Mouse (Mus musculus) liver, adult 2 months (tissue): ENCODE data around the gene Manba. TPM values are rescaled to one million over a fixed set of nuclear protein-coding genes. Genes with fewer than 3 reads are reported as not detected.

Experiments
- DNase-seq: peaks from one replicate; pipeline ENCODE4 v3.0.0-alpha.2; 2011; ENCODE audit warnings: low read depth, low spot score; ENCODE audit errors: extremely low read depth
- H3K27ac ChIP-seq: fragments of 200-500 bp; replicated peaks from 2 replicates; pipeline ENCODE4 v1.5.1; 2012; ENCODE audit warnings: low read depth, mild to moderate bottlenecking, control low read depth, inconsistent platforms, low read length; ENCODE audit not compliant: insufficient read depth
- H3K27me3 ChIP-seq: fragments of 200-500 bp; 2 replicates; pipeline ENCODE4 v1.6.1; 2012; ENCODE audit warnings: mild to moderate bottlenecking, moderate library complexity, low read length, inconsistent platforms; ENCODE audit not compliant: control insufficient read depth, insufficient read depth
- H3K36me3 ChIP-seq: fragments of 200-500 bp; 2 replicates; pipeline ENCODE4 v1.6.1; 2012; ENCODE audit warnings: low read length, inconsistent platforms; ENCODE audit not compliant: control insufficient read depth, insufficient read depth
- H3K4me1 ChIP-seq: fragments of 200-500 bp; 2 replicates; pipeline ENCODE4 v1.6.1; 2011; ENCODE audit warnings: low read length; ENCODE audit not compliant: control insufficient read depth, insufficient read depth
- H3K4me3 ChIP-seq: fragments of 200-500 bp; 2 replicates; pipeline ENCODE4 v1.5.1; 2011; ENCODE audit warnings: low read depth, mild to moderate bottlenecking, control low read depth, low read length, moderate library complexity; ENCODE audit not compliant: insufficient read depth
- H3K79me2 ChIP-seq: fragments of 200-500 bp; 2 replicates; pipeline ENCODE4 v1.6.1; 2012; ENCODE audit warnings: inconsistent platforms, mild to moderate bottlenecking, low read length, moderate library complexity; ENCODE audit not compliant: control insufficient read depth, insufficient read depth
- H3K9ac ChIP-seq: fragments of 200-500 bp; 2 replicates; pipeline ENCODE4 v1.6.1; 2012; ENCODE audit warnings: low read depth, mild to moderate bottlenecking, control low read depth, inconsistent platforms, low read length
- CTCF ChIP-seq: fragments of 200-500 bp; IDR thresholded peaks from 2 replicates; pipeline ENCODE4 v1.5.1; 2011; ENCODE audit warnings: low read depth, low read length, control low read depth
- POLR2A ChIP-seq: fragments of 200-500 bp; IDR thresholded peaks from 2 replicates; pipeline ENCODE4 v1.6.1; 2011; ENCODE audit warnings: low read length, control low read depth; ENCODE audit not compliant: insufficient read depth; ENCODE audit errors: extremely low read depth
- WGBS: fragments of 180-500 bp; shearing (Covaris S2); methylation state at CpG from one replicate; pipeline ENCODE4 v1.1.7; 2018; 5-methylcytosine and 5-hydroxymethylcytosine counted together
- polyA plus RNA-seq: library from polyadenylated mRNA; depleted of rRNA; stranded (reverse); fragments of >200 nt; gene quantifications from 2 replicates; pipeline ENCODE4 v1.2.3, GENCODE M21; 2012
- total RNA-seq: library from RNA; depleted of rRNA; stranded (reverse); fragments of >200 nt; gene quantifications from 2 replicates; pipeline ENCODE4 v1.2.3, GENCODE M21; 2014

The Manba gene
- total and polyA plus RNA-seq, 2 experiments, result 3.8 to 14.7 TPM

GRCm38 (mm10) chr3:135591376-135591775 lies 106.0 kb downstream of the Manba start:
- Histone ChIP-seq H3K27ac (no peak overlapping the region), H3K79me2 (no peaks in the 10 kb centered on the region), H3K27me3 (no peaks in the 10 kb centered on the region), H3K36me3 (peaks cover 60% of the 10 kb centered on the region), H3K4me1 (no peaks in the 10 kb centered on the region; the same call in none of the 2 replicates), H3K9ac (no peak overlapping the region), H3K4me3 (no peak overlapping the region)
- 80% methylated on average over 5 of the region's 5 CpGs for WGBS
- DNase-seq, result no peak
- TF ChIP-seq CTCF (no peak), POLR2A (no peak)

- H3K36me3 ChIP-seq, result peaks cover 60% of the 10 kb centered on the region
- H3K9ac ChIP-seq, result no peak overlapping the region
- no peak overlapping the region for H3K27ac ChIP-seq
- no peak overlapping the region for H3K4me3 ChIP-seq
- no peaks in the 10 kb centered on the region for H3K27me3 ChIP-seq
- 94% methylated on average over 4 of the region's 4 CpGs for WGBS
- no peak for DNase-seq
- TF ChIP-seq CTCF (no peak), POLR2A (no peak)
- H3K79me2 ChIP-seq, result no peaks in the 10 kb centered on the region
- H3K4me1 ChIP-seq, result peaks cover 3% of the 10 kb centered on the region
Observed at GRCm38 (mm10) chr3:135592011-135592410, 106.6 kb downstream of the Manba start.

- Histone ChIP-seq H3K36me3 (peaks cover 51% of the 10 kb centered on the region), H3K27ac (no peak overlapping the region), H3K27me3 (no peaks in the 10 kb centered on the region), H3K79me2 (no peaks in the 10 kb centered on the region), H3K4me3 (no peak overlapping the region), H3K4me1 (peaks cover 3% of the 10 kb centered on the region), H3K9ac (no peak overlapping the region)
- TF ChIP-seq CTCF (no peak), POLR2A (no peak)
- no peak for DNase-seq
- WGBS, result 77% methylated on average over 21 of the region's 21 CpGs
Observed at GRCm38 (mm10) chr3:135594238-135594917, 109.0 kb downstream of the Manba start.

GRCm38 (mm10) chr3:135597014-135597413 lies 111.6 kb downstream of the Manba start:
- Histone ChIP-seq H3K36me3 (peaks cover 39% of the 10 kb centered on the region), H3K4me1 (peaks cover 3% of the 10 kb centered on the region), H3K27ac (peak overlapping the region; percentile 38; the same call in 1 of the 2 replicates), H3K4me3 (no peak overlapping the region), H3K27me3 (no peaks in the 10 kb centered on the region), H3K79me2 (no peaks in the 10 kb centered on the region), H3K9ac (no peak overlapping the region)
- no peak for DNase-seq
- no peak for TF ChIP-seq POLR2A
- TF ChIP-seq CTCF, result no peak
- WGBS, result 74% methylated on average over 4 of the region's 4 CpGs

- peaks cover 32% of the 10 kb centered on the region for H3K36me3 ChIP-seq
- peaks cover 3% of the 10 kb centered on the region for H3K4me1 ChIP-seq
- H3K27me3 ChIP-seq, result no peaks in the 10 kb centered on the region
- WGBS, result 78% methylated on average over 3 of the region's 3 CpGs
- TF ChIP-seq POLR2A (no peak), CTCF (no peak)
- no peak overlapping the region for H3K4me3 ChIP-seq
- H3K27ac ChIP-seq, result no peak overlapping the region
- no peak for DNase-seq
- H3K79me2 ChIP-seq, result no peaks in the 10 kb centered on the region
- H3K9ac ChIP-seq, result no peak overlapping the region
Observed at GRCm38 (mm10) chr3:135598355-135598754, 112.9 kb downstream of the Manba start.

- no peaks in the 10 kb centered on the region for H3K27me3 ChIP-seq
- no peak overlapping the region for H3K4me3 ChIP-seq
- TF ChIP-seq CTCF, result no peak
- peaks cover 24% of the 10 kb centered on the region for H3K36me3 ChIP-seq
- H3K27ac ChIP-seq, result no peak overlapping the region
- peaks cover 3% of the 10 kb centered on the region for H3K4me1 ChIP-seq
- DNase-seq, result no peak
- H3K79me2 ChIP-seq, result no peaks in the 10 kb centered on the region
- 81% methylated on average over 10 of the region's 10 CpGs for WGBS
- no peak overlapping the region for H3K9ac ChIP-seq
Observed at GRCm38 (mm10) chr3:135602731-135603130, 117.3 kb downstream of the Manba start.
